Mouse (Mus musculus) spleen, adult 2 months (tissue): ENCODE data around the gene Krt222.

Experiments used
- CTCF ChIP-seq: fragments of 200-500 bp; IDR thresholded peaks from 2 replicates; pipeline ENCODE4 v1.5.1; 2011; ENCODE audit warnings: mild to moderate bottlenecking, inconsistent platforms; ENCODE audit not compliant: insufficient read depth, insufficient read length, insufficient replicate concordance; ENCODE audit errors: extremely low read depth
- POLR2A ChIP-seq: fragments of 200-500 bp; IDR thresholded peaks from 2 replicates; pipeline ENCODE4 v1.6.1; 2011; ENCODE audit warnings: low read depth, low read length, inconsistent platforms

DNA sequence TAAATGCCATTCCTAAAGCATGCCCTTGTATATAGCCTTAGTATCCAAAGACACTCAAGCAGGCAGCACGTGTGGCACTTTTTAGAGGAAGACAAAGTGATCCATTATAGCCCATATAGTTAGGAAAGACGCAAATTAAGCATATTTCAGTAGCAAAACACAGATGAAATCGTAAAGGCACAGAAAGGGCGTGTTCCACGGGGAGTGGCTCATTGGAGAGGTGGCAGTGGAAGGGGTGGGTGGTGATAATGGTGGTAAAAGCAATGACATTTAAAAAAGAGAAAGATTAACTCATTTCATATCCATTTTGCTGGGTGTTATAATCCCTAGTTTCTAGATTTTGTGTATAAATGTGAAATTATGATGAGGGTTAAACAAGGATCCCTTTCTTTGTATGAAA, 17.6 kb downstream of the Krt222 start:
- TF ChIP-seq CTCF (no peak), POLR2A (no peak)
